Mouse (Mus musculus): ENCODE measurements around the gene Hsp90aa1. TPM values are rescaled to one million over a fixed set of nuclear protein-coding genes. Genes with fewer than 3 reads are reported as not detected.

Hsp90aa1 gene
- total and polyA plus RNA-seq, 3 experiments, result 730 to 2,091 (median 1,361) TPM

DNA sequence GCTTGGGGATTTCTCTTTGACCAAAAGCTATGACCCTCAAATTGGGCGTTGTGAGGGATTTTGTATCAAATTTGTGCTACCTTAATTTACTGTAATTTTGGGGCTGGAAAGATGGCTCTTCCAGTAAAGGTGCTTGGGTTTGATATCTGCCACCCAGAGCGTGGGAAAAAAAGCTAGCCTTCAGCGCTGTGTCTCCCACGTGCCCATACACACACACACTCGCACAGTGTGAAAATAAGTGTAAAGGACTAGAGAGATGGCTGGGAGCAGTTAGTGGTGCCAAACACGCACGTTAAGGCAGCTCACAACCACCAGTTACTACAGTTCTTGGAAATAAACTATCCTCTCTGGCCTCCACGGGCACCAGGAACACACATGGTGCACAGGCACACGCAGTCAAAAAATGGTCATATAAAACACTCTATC, 5.5 kb downstream of the Hsp90aa1 start:
- H3K4me2 ChIP-seq (ENCODE audit: insufficient read depth, low read depth, poor library complexity, severe bottlenecking), result peak overlapping the region; percentile 63
- H3K79me2 ChIP-seq (replicated peaks; ENCODE audit: control insufficient read depth, extremely low read depth, insufficient read depth, poor library complexity, severe bottlenecking), result peaks cover 29% of the 10 kb centered on the region
- no peaks in the 10 kb centered on the region for H3K27me3 ChIP-seq (replicated peaks)
- peak overlapping the region; percentile 87 for H3K9ac ChIP-seq (ENCODE audit: insufficient read depth, low read depth)
- H3K4me3 ChIP-seq (replicated peaks in 1 of 3; ENCODE audit: low read depth in 2 of 3, low read length in 2 of 3, poor library complexity in 1 of 3), result peak overlapping the region; percentile 60 to 99 (median 61)
- peaks cover 17 to 52% of the 10 kb centered on the region in 2 experiments for H3K4me1 ChIP-seq (ENCODE audit: control insufficient read depth in 1 of 2, insufficient read depth in 2 of 2)
- peaks cover 14 to 20% of the 10 kb centered on the region in 2 experiments for H3K36me3 ChIP-seq (replicated peaks in 1 of 2; ENCODE audit: control insufficient read depth in 1 of 2, insufficient read depth in 1 of 2, low read length in 1 of 2)
- DNase-seq (ENCODE audit: extremely low read depth), result no peak
- dilution Hi-C loops (cut with MboI; ENCODE audit: extremely low pct_ligation_motif_present, extremely low pct_unique_long_range_greater_than_20kb, low sequenced_read_pairs) (no loop called here), in situ Hi-C loops (cut with MboI; ENCODE audit: low pct_ligation_motif_present, low pct_unique_long_range_greater_than_20kb, low sequenced_read_pairs) (no loop called here)
- TF ChIP-seq BHLHE40 (IDR thresholded peaks at IDR 0.05; ENCODE audit: low read depth, low read length) (peak; percentile 39; the same call in 1 of the 2 replicates), ZC3H11A (IDR thresholded peaks at IDR 0.05; ENCODE audit: low read depth, low read length) (no peak), MYC (IDR thresholded peaks at IDR 0.05; ENCODE audit: low read depth, low read length) (0 out of 2 replicates have a peak, but pooled peaks have one; percentile 59), MAX (IDR thresholded peaks at IDR 0.05; ENCODE audit: low read length) (peak; percentile 54; the same call in 1 of the 2 replicates)
- H3K27ac ChIP-seq (ENCODE audit: insufficient read depth, low read depth), result peak overlapping the region; percentile 42; the same call in 1 of the 2 replicates
- H3K9me3 ChIP-seq (replicated peaks; ENCODE audit: low read length), result no peaks in the 10 kb centered on the region

DNA sequence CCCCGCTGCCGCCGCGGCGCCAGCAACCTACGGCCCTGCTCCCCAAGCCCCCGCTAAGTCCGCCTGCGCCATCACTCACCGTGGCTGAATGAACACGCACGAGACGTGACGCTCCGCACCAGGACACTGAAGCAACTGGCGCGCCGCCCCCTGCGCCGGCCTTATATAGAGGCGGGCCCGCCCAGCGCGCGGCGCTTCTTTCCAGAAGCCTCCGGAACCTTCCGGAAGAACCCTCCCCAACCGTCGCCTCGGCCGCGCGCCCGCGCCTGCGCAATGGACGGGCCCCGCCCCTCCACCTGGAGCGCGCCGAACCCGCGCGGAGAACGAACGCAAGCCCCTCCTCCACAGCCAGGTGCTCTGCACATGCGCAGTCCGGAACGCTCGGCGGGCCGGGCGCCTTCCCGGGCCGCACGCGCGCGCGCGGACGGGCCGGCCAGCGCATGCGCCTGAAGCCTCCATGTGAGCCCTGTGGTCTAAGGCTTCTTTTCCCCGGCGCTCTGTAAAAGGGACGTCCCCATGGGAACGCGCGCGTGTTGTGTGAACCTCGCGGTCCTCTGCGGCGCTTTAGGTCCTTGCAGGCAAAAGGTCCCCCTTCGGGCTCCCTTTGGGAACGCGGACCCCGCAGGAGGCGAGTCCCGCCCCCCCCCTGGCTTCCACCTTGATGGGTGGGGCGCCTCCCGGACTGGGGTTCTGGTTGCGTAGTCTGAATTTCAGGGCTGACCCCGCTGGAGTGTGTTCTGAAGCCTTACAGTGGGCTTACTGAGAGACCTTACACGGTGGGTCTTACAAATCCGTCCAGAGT, 6.2 kb downstream of the Hsp90aa1 start:
- H3K79me2 ChIP-seq (replicated peaks; ENCODE audit: control insufficient read depth, extremely low read depth, insufficient read depth, poor library complexity, severe bottlenecking), result peaks cover 31% of the 10 kb centered on the region
- H3K9me3 ChIP-seq (replicated peaks; ENCODE audit: low read length), result no peaks in the 10 kb centered on the region
- in situ Hi-C loops (cut with MboI; ENCODE audit: low pct_ligation_motif_present, low pct_unique_long_range_greater_than_20kb, low sequenced_read_pairs) (no loop called here), dilution Hi-C loops (cut with MboI; ENCODE audit: extremely low pct_ligation_motif_present, extremely low pct_unique_long_range_greater_than_20kb, low sequenced_read_pairs) (no loop called here)
- peaks cover 20 to 26% of the 10 kb centered on the region in 2 experiments for H3K36me3 ChIP-seq (replicated peaks in 1 of 2; ENCODE audit: control insufficient read depth in 1 of 2, insufficient read depth in 1 of 2, low read length in 1 of 2)
- peak overlapping the region; percentile 90 to 99 (median 95) for H3K4me3 ChIP-seq (replicated peaks in 1 of 3; ENCODE audit: low read depth in 2 of 3, low read length in 2 of 3, poor library complexity in 1 of 3)
- H3K4me1 ChIP-seq (ENCODE audit: control insufficient read depth in 1 of 2, insufficient read depth in 2 of 2), result peaks cover 11 to 51% of the 10 kb centered on the region in 2 experiments
- DNase-seq (ENCODE audit: extremely low read depth), result peak; percentile 95
- peak overlapping the region; percentile 87 for H3K9ac ChIP-seq (ENCODE audit: insufficient read depth, low read depth)
- peak overlapping the region; percentile 42 for H3K27ac ChIP-seq (ENCODE audit: insufficient read depth, low read depth)
- H3K4me2 ChIP-seq (ENCODE audit: insufficient read depth, low read depth, poor library complexity, severe bottlenecking), result peak overlapping the region; percentile 63
- H3K27me3 ChIP-seq (replicated peaks), result no peaks in the 10 kb centered on the region
- TF ChIP-seq CHD1 (IDR thresholded peaks at IDR 0.05; ENCODE audit: low read depth, low read length), result no peak
- TF ChIP-seq SMC3 (IDR thresholded peaks at IDR 0.05; ENCODE audit: low read depth, low read length), result no peak
- peak; percentile 97 for TF ChIP-seq POLR2AphosphoS2 (IDR thresholded peaks at IDR 0.05; ENCODE audit: low read depth, low read length)
- TF ChIP-seq E2F4 (IDR thresholded peaks at IDR 0.05; ENCODE audit: insufficient replicate concordance, low read depth, low read length), result no peak; the same call in 1 of the 2 replicates
- no peak for TF ChIP-seq JUN (IDR thresholded peaks at IDR 0.05; ENCODE audit: insufficient read depth, low read depth, low read length)
- no peak; the same call in 1 of the 2 replicates for TF ChIP-seq CHD2 (IDR thresholded peaks at IDR 0.05; ENCODE audit: low read length)
- no peak for TF ChIP-seq KAT2A (IDR thresholded peaks at IDR 0.05; ENCODE audit: insufficient replicate concordance, low read length)
- TF ChIP-seq ETS1 (conservative IDR thresholded peaks at IDR 0.05; ENCODE audit: low read depth, low read length), result no peak
- TF ChIP-seq TBP (conservative IDR thresholded peaks at IDR 0.05; ENCODE audit: low read depth, low read length), result peak; percentile 96
- TF ChIP-seq USF2 (conservative IDR thresholded peaks at IDR 0.05; ENCODE audit: low read depth, low read length), result no peak; the same call in 1 of the 2 replicates
- TF ChIP-seq USF1 (IDR thresholded peaks at IDR 0.05; ENCODE audit: low read depth, low read length), result peak; percentile 20; the same call in 1 of the 2 replicates
- peak; percentile 80 for TF ChIP-seq TCF12 (IDR thresholded peaks at IDR 0.05; ENCODE audit: low read depth, low read length)
- TF ChIP-seq NELFE (IDR thresholded peaks at IDR 0.05; ENCODE audit: low read depth, low read length), result peak; percentile 100
- TF ChIP-seq EP300 (IDR thresholded peaks at IDR 0.05; ENCODE audit: low read length), result no peak
- peak; percentile 99 for TF ChIP-seq ZMIZ1 (IDR thresholded peaks at IDR 0.05; ENCODE audit: low read depth, low read length)
- peak; percentile 59 for TF ChIP-seq MYC (IDR thresholded peaks at IDR 0.05; ENCODE audit: low read depth, low read length)
- TF ChIP-seq GABPA (IDR thresholded peaks at IDR 0.05; ENCODE audit: insufficient replicate concordance, low read depth, low read length), result no peak
- TF ChIP-seq ZNF384 (IDR thresholded peaks at IDR 0.05; ENCODE audit: low read depth, low read length), result no peak
- TF ChIP-seq JUND (conservative IDR thresholded peaks at IDR 0.05; ENCODE audit: low read depth, low read length), result no peak
- 0 out of 2 replicates have a peak, but pooled peaks have one; percentile 29 for TF ChIP-seq IRF4 (IDR thresholded peaks at IDR 0.05; ENCODE audit: low read depth, low read length)
- TF ChIP-seq NRF1 (IDR thresholded peaks at IDR 0.05; ENCODE audit: low read depth, low read length), result peak; percentile 96
- TF ChIP-seq SIN3A (IDR thresholded peaks at IDR 0.05; ENCODE audit: low read length), result peak; percentile 96
- TF ChIP-seq MEF2A (IDR thresholded peaks at IDR 0.05; ENCODE audit: borderline replicate concordance, low read depth, low read length), result peak; percentile 67; the same call in 1 of the 2 replicates
- TF ChIP-seq MXI1 (IDR thresholded peaks at IDR 0.05; ENCODE audit: low read depth, low read length), result peak; percentile 83
- TF ChIP-seq RAD21 (IDR thresholded peaks at IDR 0.05; ENCODE audit: low read depth, low read length), result no peak
- peak; percentile 92 for TF ChIP-seq ELF1 (IDR thresholded peaks at IDR 0.05; ENCODE audit: low read depth, low read length)
- no peak for TF ChIP-seq MAFK (IDR thresholded peaks at IDR 0.05; ENCODE audit: insufficient replicate concordance, low read length)
- TF ChIP-seq POLR2A (IDR thresholded peaks at IDR 0.05; ENCODE audit: low read depth, low read length), result peak; percentile 100

Measured in CH12.LX (cell line).